17 mouse cellular contexts compared by ENCODE assay signal in genomic region chr2:75149036-75149435, GRCm38 (mm10).
"Had no signal": no experiment of that assay in that cellular context is flagged by ENCODE, and none has a peak within 500 bp of the region (broad histone marks: within the 10 kb centered on the region; RNA-seq: fewer than 3 reads in every experiment).

No protein-coding gene starts in this region.

- H3K36me3 ChIP-seq: neural tube, embryonic 12.5 days; neural tube, embryonic 13.5 days; neural tube, embryonic 15.5 days; stomach, embryonic 15.5 days had no signal

- DNase-seq: retina, postnatal 1 day; right cerebral cortex, adult 18-20 months; right cerebral cortex, postnatal 14 days; right cerebral cortex, postnatal 25 days; right cerebral cortex, postnatal 4 days; spleen, adult 18-20 months; thymus, adult 18-20 months; thymus, adult 2 months; thymus, postnatal 14 days; thymus, postnatal 25 days; thymus, postnatal 36 days; thymus, postnatal 4 days had no signal

- H3K4me3 ChIP-seq: neural tube, embryonic 12.5 days had no signal

- H3K27ac ChIP-seq: neural tube, embryonic 12.5 days; stomach, embryonic 15.5 days; stomach, postnatal 0 days had no signal

- H3K9me3 ChIP-seq: neural tube, embryonic 12.5 days; neural tube, embryonic 13.5 days; neural tube, embryonic 15.5 days; stomach, embryonic 15.5 days had no signal

- H3K27me3 ChIP-seq: neural tube, embryonic 12.5 days; stomach, embryonic 15.5 days had no signal

- H3K9ac ChIP-seq: neural tube, embryonic 12.5 days; neural tube, embryonic 15.5 days; stomach, embryonic 15.5 days had no signal
